Mouse (Mus musculus): ENCODE results near the gene Acyp1. TPM values are rescaled to one million over a fixed set of nuclear protein-coding genes. Genes with fewer than 3 reads are reported as not detected.
A peak's percentile ranks its signal among the peaks of the same experiment; 100 is the strongest.

Gene Acyp1
- total and polyA plus RNA-seq, 2 experiments from 2014 or later = 18.2 to 50.9 TPM

GRCm38 (mm10) chr12:85292288-85292687, 4.0 kb upstream of the Acyp1 start:
- no peaks in the 10 kb centered on the region for H3K4me1 ChIP-seq (ENCODE audit: insufficient read depth, low read length)
- no peak for ATAC-seq
- DNase-seq (ENCODE audit: low spot score) = no peak
- no peak overlapping the region for H3K4me3 ChIP-seq (ENCODE audit: low read length)
- no peak overlapping the region for H3K4me2 ChIP-seq (ENCODE audit: low read depth, low read length)
- H3K27me3 ChIP-seq (ENCODE audit: insufficient read depth, low read length) = no peaks in the 10 kb centered on the region
- H3K9me3 ChIP-seq (ENCODE audit: low read length) = peaks cover 4% of the 10 kb centered on the region
- TF ChIP-seq CTCF (IDR thresholded peaks at IDR 0.05; ENCODE audit: low read depth) = no peak
- no peak overlapping the region for H3K27ac ChIP-seq
- WGBS = 82% methylated on average over 6 of the region's 6 CpGs
- H3K36me3 ChIP-seq (ENCODE audit: insufficient read depth, low read length) = no peaks in the 10 kb centered on the region
- no peak overlapping the region for H3K9ac ChIP-seq (replicated peaks; ENCODE audit: low read length)

GRCm38 (mm10) chr12:85291541-85291940, 3.3 kb upstream of the Acyp1 start:
- Histone ChIP-seq H3K9me3 (ENCODE audit: low read length) (peaks cover 4% of the 10 kb centered on the region), H3K4me3 (ENCODE audit: low read length) (no peak overlapping the region), H3K27ac (no peak overlapping the region), H3K4me1 (ENCODE audit: insufficient read depth, low read length) (no peaks in the 10 kb centered on the region), H3K36me3 (ENCODE audit: insufficient read depth, low read length) (no peaks in the 10 kb centered on the region), H3K27me3 (ENCODE audit: insufficient read depth, low read length) (no peaks in the 10 kb centered on the region), H3K4me2 (ENCODE audit: low read depth, low read length) (no peak overlapping the region), H3K9ac (replicated peaks; ENCODE audit: low read length) (no peak overlapping the region)
- no peak for ATAC-seq
- TF ChIP-seq CTCF (IDR thresholded peaks at IDR 0.05; ENCODE audit: low read depth) = no peak
- DNase-seq (ENCODE audit: low spot score) = no peak

- no peak for ATAC-seq
- TF ChIP-seq CTCF (IDR thresholded peaks at IDR 0.05; ENCODE audit: low read depth) = no peak
- 81% methylated on average over 10 of the region's 10 CpGs for WGBS
Measured at GRCm38 (mm10) chr12:85290633-85291032, 2.4 kb upstream of the Acyp1 start.

GRCm38 (mm10) chr12:85289157-85290000, 1.1 kb upstream of the Acyp1 start:
- DNase-seq (ENCODE audit: low spot score) (peak; percentile 34), ATAC-seq (0 out of 2 replicates have a peak, but pooled peaks have one; percentile 3)
- H3K9ac ChIP-seq (replicated peaks; ENCODE audit: low read length) = peak overlapping the region; percentile 35; the same call in 1 of the 2 replicates
- H3K4me1 ChIP-seq (ENCODE audit: insufficient read depth, low read length) = no peaks in the 10 kb centered on the region
- H3K27me3 ChIP-seq (ENCODE audit: insufficient read depth, low read length) = no peaks in the 10 kb centered on the region
- 52% methylated on average over 24 of the region's 24 CpGs for WGBS
- peak overlapping the region; percentile 44 for H3K4me3 ChIP-seq (ENCODE audit: low read length)
- no peaks in the 10 kb centered on the region for H3K36me3 ChIP-seq (ENCODE audit: insufficient read depth, low read length)
- peak overlapping the region; percentile 91 for H3K4me2 ChIP-seq (ENCODE audit: low read depth, low read length)
- H3K9me3 ChIP-seq (ENCODE audit: low read length) = peaks cover 2% of the 10 kb centered on the region
- H3K27ac ChIP-seq = peak overlapping the region; percentile 11; the same call in 1 of the 2 replicates
- TF ChIP-seq CTCF (IDR thresholded peaks at IDR 0.05; ENCODE audit: low read depth) = no peak

More at GRCm38 (mm10) chr12:85290633-85291032, 2.4 kb upstream of the Acyp1 start:
- Histone ChIP-seq H3K4me2 (ENCODE audit: low read depth, low read length) (no peak overlapping the region), H3K4me1 (ENCODE audit: insufficient read depth, low read length) (no peaks in the 10 kb centered on the region), H3K9ac (replicated peaks; ENCODE audit: low read length) (no peak overlapping the region), H3K27ac (no peak overlapping the region), H3K36me3 (ENCODE audit: insufficient read depth, low read length) (no peaks in the 10 kb centered on the region), H3K4me3 (ENCODE audit: low read length) (no peak overlapping the region), H3K27me3 (ENCODE audit: insufficient read depth, low read length) (no peaks in the 10 kb centered on the region), H3K9me3 (ENCODE audit: low read length) (peaks cover 4% of the 10 kb centered on the region)
- DNase-seq (ENCODE audit: low spot score) = no peak

GRCm38 (mm10) chr12:85288486-85289156, 383 bp upstream of the Acyp1 start, which contains the start of gene Zc2hc1c:
Gene Zc2hc1c, plus strand, starts transcription at chr12:85288591.
- H3K4me3 ChIP-seq (ENCODE audit: low read length) = peak within 1 kb of the TSS; percentile 44
- H3K9me3 ChIP-seq (ENCODE audit: low read length) = no peaks in the 10 kb centered on the region
- no peaks in the 10 kb centered on the region for H3K36me3 ChIP-seq (ENCODE audit: insufficient read depth, low read length)
- peak within 1 kb of the TSS; percentile 11; the same call in 1 of the 2 replicates for H3K27ac ChIP-seq
- 2% methylated on average over 31 of the region's 31 CpGs for WGBS
- H3K9ac ChIP-seq (replicated peaks; ENCODE audit: low read length) = peak within 1 kb of the TSS; percentile 40; the same call in 1 of the 2 replicates
- H3K4me2 ChIP-seq (ENCODE audit: low read depth, low read length) = peak within 1 kb of the TSS; percentile 91
- no peaks in the 10 kb centered on the region for H3K4me1 ChIP-seq (ENCODE audit: insufficient read depth, low read length)
- TF ChIP-seq CTCF (IDR thresholded peaks at IDR 0.05; ENCODE audit: low read depth) = no peak
- no peaks in the 10 kb centered on the region for H3K27me3 ChIP-seq (ENCODE audit: insufficient read depth, low read length)
- DNase-seq (ENCODE audit: low spot score) = peak; percentile 94
- peak; percentile 90 for ATAC-seq

GRCm38 (mm10) chr12:85286941-85287340, 1.3 kb downstream of the Acyp1 start:
- ATAC-seq (no peak), DNase-seq (ENCODE audit: low spot score) (peak; percentile 58)
- Histone ChIP-seq H3K27ac (no peak overlapping the region), H3K36me3 (ENCODE audit: insufficient read depth, low read length) (no peaks in the 10 kb centered on the region), H3K4me3 (ENCODE audit: low read length) (no peak overlapping the region), H3K27me3 (ENCODE audit: insufficient read depth, low read length) (no peaks in the 10 kb centered on the region), H3K4me2 (ENCODE audit: low read depth, low read length) (no peak overlapping the region), H3K9me3 (ENCODE audit: low read length) (no peaks in the 10 kb centered on the region), H3K9ac (replicated peaks; ENCODE audit: low read length) (no peak overlapping the region), H3K4me1 (ENCODE audit: insufficient read depth, low read length) (no peaks in the 10 kb centered on the region)
- peak; percentile 79 for TF ChIP-seq CTCF (IDR thresholded peaks at IDR 0.05; ENCODE audit: low read depth)
- WGBS = 28% methylated on average over 3 of the region's 5 CpGs

All from hindbrain, postnatal 0 days (tissue).